Mouse (Mus musculus) forebrain, embryonic 10.5 days (tissue): ENCODE data around the gene Gse1. TPM values are rescaled to one million over a fixed set of nuclear protein-coding genes. Genes with fewer than 3 reads are reported as not detected.

Experiments used
- DNase-seq: peaks from one replicate; pipeline ENCODE4 v3.0.0-alpha.2; 2017; ENCODE audit warnings: low spot score; ENCODE audit errors: extremely low spot score
- H3K27ac ChIP-seq: fragments of 300-500 bp; sonication (generic); 2 replicates; pipeline ENCODE4 v1.5.1; 2016; ENCODE audit warnings: mild to moderate bottlenecking
- H3K27me3 ChIP-seq: fragments of 300-500 bp; sonication (generic); 2 replicates; pipeline ENCODE4 v1.6.1; 2016; ENCODE audit warnings: mild to moderate bottlenecking; ENCODE audit not compliant: poor library complexity, severe bottlenecking
- H3K36me3 ChIP-seq: fragments of 300-500 bp; sonication (generic); replicated peaks from 2 replicates; pipeline ENCODE4 v1.6.1; 2016; ENCODE audit warnings: mild to moderate bottlenecking, moderate library complexity
- H3K4me1 ChIP-seq: fragments of 300-500 bp; sonication (generic); 2 replicates; pipeline ENCODE4 v1.6.1; 2016
- H3K4me3 ChIP-seq: fragments of 300-500 bp; sonication (generic); 2 replicates; pipeline ENCODE4 v1.5.1; 2016; ENCODE audit warnings: mild to moderate bottlenecking, moderate library complexity
- H3K9me3 ChIP-seq: fragments of 300-500 bp; sonication (generic); 2 replicates; pipeline ENCODE4 v1.6.1; 2016; ENCODE audit warnings: mild to moderate bottlenecking, moderate library complexity
- WGBS: fragments of 180-500 bp; shearing (Covaris S2); methylation state at CpG from one replicate; pipeline ENCODE4 v1.1.7; 2016; 5-methylcytosine and 5-hydroxymethylcytosine counted together
- polyA plus RNA-seq: library from polyadenylated mRNA; unstranded; fragments of >200 nt; fragmentation: Nextera tagmentation; extraction: Ambion mirVana; gene quantifications from 2 replicates; pipeline ENCODE4 v1.2.1, GENCODE M21; 2016

Gene Gse1
- polyA plus RNA-seq, 1 experiment from 2014 or later, result 12.0 TPM

- Histone ChIP-seq H3K4me3 (peak overlapping the region; percentile 82; the same call in 1 of the 2 replicates), H3K27ac (peak overlapping the region; percentile 96), H3K36me3 (no peaks in the 10 kb centered on the region), H3K27me3 (peaks cover 85% of the 10 kb centered on the region), H3K4me1 (peaks cover 99% of the 10 kb centered on the region), H3K9me3 (no peaks in the 10 kb centered on the region)
- 26% methylated on average over 8 of the region's 8 CpGs for WGBS
- DNase-seq, result no peak
These were observed 305.8 kb downstream of the Gse1 start for GRCm38 (mm10) chr8:120534080-120534479.

- 5% methylated on average over 14 of the region's 14 CpGs for WGBS
- Histone ChIP-seq H3K9me3 (no peaks in the 10 kb centered on the region), H3K27ac (peak overlapping the region; percentile 96), H3K36me3 (no peaks in the 10 kb centered on the region), H3K4me1 (peaks cover 99% of the 10 kb centered on the region), H3K27me3 (peaks cover 87% of the 10 kb centered on the region), H3K4me3 (peak overlapping the region; percentile 82)
- DNase-seq, result peak; percentile 87
These were observed 306.5 kb downstream of the Gse1 start for GRCm38 (mm10) chr8:120534504-120535368.

GRCm38 (mm10) chr8:120535452-120536305, 307.4 kb downstream of the Gse1 start:
- Histone ChIP-seq H3K36me3 (no peaks in the 10 kb centered on the region), H3K4me3 (peak overlapping the region; percentile 82), H3K9me3 (no peaks in the 10 kb centered on the region), H3K27me3 (peaks cover 96% of the 10 kb centered on the region), H3K27ac (peak overlapping the region; percentile 96), H3K4me1 (peaks cover 100% of the 10 kb centered on the region)
- peak; percentile 58 for DNase-seq
- 1% methylated on average over 79 of the region's 79 CpGs for WGBS

- peak overlapping the region; percentile 82 for H3K4me3 ChIP-seq
- H3K4me1 ChIP-seq, result peaks cover 98% of the 10 kb centered on the region
- no peaks in the 10 kb centered on the region for H3K36me3 ChIP-seq
- no peaks in the 10 kb centered on the region for H3K9me3 ChIP-seq
- peak overlapping the region; percentile 96 for H3K27ac ChIP-seq
- peaks cover 92% of the 10 kb centered on the region for H3K27me3 ChIP-seq
- DNase-seq, result peak; percentile 46
- WGBS, result under 1% methylated on average over 61 of the region's 61 CpGs
These were observed 308.3 kb downstream of the Gse1 start for GRCm38 (mm10) chr8:120536306-120537206.

GRCm38 (mm10) chr8:120537207-120537817, 309.1 kb downstream of the Gse1 start:
- Histone ChIP-seq H3K4me3 (peak overlapping the region; percentile 82), H3K9me3 (no peaks in the 10 kb centered on the region), H3K27ac (peak overlapping the region; percentile 96), H3K4me1 (peaks cover 98% of the 10 kb centered on the region), H3K36me3 (no peaks in the 10 kb centered on the region), H3K27me3 (peaks cover 84% of the 10 kb centered on the region)
- DNase-seq, result peak; percentile 83
- WGBS, result under 1% methylated on average over 78 of the region's 79 CpGs

- Histone ChIP-seq H3K9me3 (no peaks in the 10 kb centered on the region), H3K4me3 (peak overlapping the region; percentile 82), H3K36me3 (no peaks in the 10 kb centered on the region), H3K27me3 (peaks cover 78% of the 10 kb centered on the region), H3K27ac (peak overlapping the region; percentile 96), H3K4me1 (peaks cover 98% of the 10 kb centered on the region)
- peak; percentile 80 for DNase-seq
- WGBS, result under 1% methylated on average over 44 of the region's 46 CpGs
These were observed 309.7 kb downstream of the Gse1 start for GRCm38 (mm10) chr8:120537818-120538396.

- no peaks in the 10 kb centered on the region for H3K9me3 ChIP-seq
- H3K4me3 ChIP-seq, result peak overlapping the region; percentile 82
- peaks cover 98% of the 10 kb centered on the region for H3K4me1 ChIP-seq
- H3K36me3 ChIP-seq, result no peaks in the 10 kb centered on the region
- H3K27ac ChIP-seq, result peak overlapping the region; percentile 96
- DNase-seq, result peak; percentile 81
- peaks cover 71% of the 10 kb centered on the region for H3K27me3 ChIP-seq
- WGBS, result under 1% methylated on average over 37 of the region's 37 CpGs
These were observed 310.4 kb downstream of the Gse1 start for GRCm38 (mm10) chr8:120538397-120539240.

GRCm38 (mm10) chr8:120539381-120539774, 311.1 kb downstream of the Gse1 start:
- Histone ChIP-seq H3K4me3 (peak overlapping the region; percentile 82), H3K27me3 (peaks cover 63% of the 10 kb centered on the region), H3K4me1 (peaks cover 98% of the 10 kb centered on the region), H3K36me3 (no peaks in the 10 kb centered on the region), H3K27ac (peak overlapping the region; percentile 96), H3K9me3 (no peaks in the 10 kb centered on the region)
- WGBS, result 22% methylated on average over 6 of the region's 6 CpGs
- DNase-seq, result no peak

GRCm38 (mm10) chr8:120539775-120540625, 311.7 kb downstream of the Gse1 start:
- Histone ChIP-seq H3K27me3 (peaks cover 57% of the 10 kb centered on the region), H3K4me1 (peaks cover 97% of the 10 kb centered on the region), H3K27ac (peak overlapping the region; percentile 96), H3K9me3 (no peaks in the 10 kb centered on the region), H3K36me3 (no peaks in the 10 kb centered on the region; the same call in 1 of the 2 replicates), H3K4me3 (peak overlapping the region; percentile 82)
- whole genome bisulfite sequencing, result 22% methylated on average over 23 of the region's 23 CpGs
- DNase-seq, result no peak

- Histone ChIP-seq H3K36me3 (no peaks in the 10 kb centered on the region; the same call in 1 of the 2 replicates), H3K4me3 (0 out of 2 replicates have a peak overlapping the region, but pooled peaks have one; percentile 3), H3K27me3 (peaks cover 42% of the 10 kb centered on the region), H3K4me1 (peaks cover 97% of the 10 kb centered on the region), H3K9me3 (no peaks in the 10 kb centered on the region), H3K27ac (peak overlapping the region; percentile 67)
- 19% methylated on average over 13 of the region's 13 CpGs for WGBS
- no peak for DNase-seq
These were observed 314.7 kb downstream of the Gse1 start for GRCm38 (mm10) chr8:120542995-120543394.
